Mouse (Mus musculus) spleen, postnatal 14 days (tissue): ENCODE results near the gene Zfp358.

Source experiments
- DNase-seq, 2 experiments: peaks; one replicate each; pipeline ENCODE4 v3.0.0; 2021 to 2022; ENCODE audit warnings: low spot score in 2 of 2

The Zfp358 gene

GRCm38 (mm10) chr8:3499751-3500150 is 6.8 kb downstream of the Zfp358 start:
- DNase-seq, result no peak

GRCm38 (mm10) chr8:3500235-3501090 is 7.5 kb downstream of the Zfp358 start, which contains the start of gene Mcoln1:
TSS of gene Mcoln1 (plus strand) at chr8:3500457.
- peak; percentile 97 for DNase-seq

- no peak for DNase-seq
These were observed 9.3 kb downstream of the Zfp358 start for GRCm38 (mm10) chr8:3502217-3502616.

GRCm38 (mm10) chr8:3507979-3508754 is 15.2 kb downstream of the Zfp358 start:
- no peak for DNase-seq

- DNase-seq, result no peak
These were observed 21.8 kb downstream of the Zfp358 start for GRCm38 (mm10) chr8:3514681-3515247.

GRCm38 (mm10) chr8:3515260-3515671 is 22.3 kb downstream of the Zfp358 start, which contains the start of gene Pnpla6:
TSS of gene Pnpla6 (plus strand) at chr8:3515384.
- DNase-seq, result peak; percentile 79 to 84

- DNase-seq, result no peak
These were observed 23.0 kb downstream of the Zfp358 start for GRCm38 (mm10) chr8:3515771-3516417.

GRCm38 (mm10) chr8:3516450-3517116 is 23.6 kb downstream of the Zfp358 start:
- DNase-seq, result peak; percentile 78 to 88

GRCm38 (mm10) chr8:3517117-3517495 is 24.2 kb downstream of the Zfp358 start:
- no peak for DNase-seq

- DNase-seq, result peak in 1 of 2 experiments; percentile 52
These were observed 29.2 kb downstream of the Zfp358 start for GRCm38 (mm10) chr8:3522007-3522697.

GRCm38 (mm10) chr8:3530816-3531215 is 37.9 kb downstream of the Zfp358 start:
- DNase-seq, result no peak

GRCm38 (mm10) chr8:3531936-3532335 is 39.0 kb downstream of the Zfp358 start:
- DNase-seq, result no peak

- DNase-seq, result peak in 1 of 2 experiments; percentile 43
These were observed 43.3 kb downstream of the Zfp358 start for GRCm38 (mm10) chr8:3536053-3536841.

GRCm38 (mm10) chr8:3536940-3537339 is 44.0 kb downstream of the Zfp358 start:
- DNase-seq, result no peak

- DNase-seq, result no peak
These were observed 44.7 kb downstream of the Zfp358 start for GRCm38 (mm10) chr8:3537666-3538065.

- no peak for DNase-seq
These were observed 46.2 kb downstream of the Zfp358 start for GRCm38 (mm10) chr8:3539146-3539545.

GRCm38 (mm10) chr8:3540076-3540475 is 47.1 kb downstream of the Zfp358 start:
- no peak for DNase-seq

GRCm38 (mm10) chr8:3546511-3546910 is 53.6 kb downstream of the Zfp358 start:
- no peak for DNase-seq
